ENCODE assay signal across 8 mouse cellular contexts in genomic region chr9:72925021-72925934, GRCm38 (mm10). TPM values are rescaled to one million over a fixed set of nuclear protein-coding genes. Genes with fewer than 3 reads are reported as not detected.
DNase-seq lines count a peak whose midpoint lies in the region; ATAC-seq lines count a peak whose summit lies in the region.

Pygo1 (plus strand) TSS chr9:72925645.

- intact Hi-C loops in left cerebral cortex, postnatal 10 days (cut with DNase I) = no loop called here

- peak; percentile 64 to 86 for DNase-seq in adrenal gland, adult (ENCODE audit: inconsistent age in 2 of 2, low spot score in 1 of 2)
- peak; percentile 25 for DNase-seq in cerebellum, adult 8-10 months
- DNase-seq in heart, postnatal 4 days = peak; percentile 63
- DNase-seq in left cerebral cortex, postnatal 10 days (ENCODE audit: extremely low spot score in 1 of 2, low spot score in 2 of 2) = peak; percentile 16 to 72
- peak; percentile 64 to 76 for DNase-seq in lung, postnatal 4 days
- peak; percentile 10 for DNase-seq in skeletal muscle tissue, adult 2 months (ENCODE audit: low read depth, low spot score)
- no peak for DNase-seq in natural killer cell, adult 2 months (ENCODE audit: low spot score in 2 of 2)

- ATAC-seq in frontal cortex, adult (ENCODE audit: low TSS enrichment) = peak; percentile 66

RNA-seq across cellular contexts. Expression of gene Pygo1, which starts in this region (rescaled TPM):
- 1 to 10 TPM; 7.0 to 7.1 TPM for total RNA-seq in heart, postnatal 4 days (2021)
- total RNA-seq in left cerebral cortex, postnatal 10 days (2021) = 10 to 100 TPM; 13.9 to 14.1 TPM

Comparison
In these comparisons a context has a peak if more than half of its experiments do, and no peak if none do; other contexts are left out.
1. DNase-seq: peak in adrenal gland, adult (2 of 2), cerebellum, adult 8-10 months (single experiment), heart, postnatal 4 days (single experiment), left cerebral cortex, postnatal 10 days (2 of 2), lung, postnatal 4 days (2 of 2) and skeletal muscle tissue, adult 2 months (single experiment); none in natural killer cell, adult 2 months (0 of 2).